Mouse (Mus musculus): ENCODE results near the gene Tprkb. TPM values are rescaled to one million over a fixed set of nuclear protein-coding genes. Genes with fewer than 3 reads are reported as not detected.
"Not testable (repeated sequence)": the region's sequence is repeated elsewhere in the genome, so short reads cannot be mapped to it uniquely, and the experiment has no call there.

The Tprkb gene
- polyA plus RNA-seq, 1 experiment from 2014 or later, result 61.3 TPM

DNA sequence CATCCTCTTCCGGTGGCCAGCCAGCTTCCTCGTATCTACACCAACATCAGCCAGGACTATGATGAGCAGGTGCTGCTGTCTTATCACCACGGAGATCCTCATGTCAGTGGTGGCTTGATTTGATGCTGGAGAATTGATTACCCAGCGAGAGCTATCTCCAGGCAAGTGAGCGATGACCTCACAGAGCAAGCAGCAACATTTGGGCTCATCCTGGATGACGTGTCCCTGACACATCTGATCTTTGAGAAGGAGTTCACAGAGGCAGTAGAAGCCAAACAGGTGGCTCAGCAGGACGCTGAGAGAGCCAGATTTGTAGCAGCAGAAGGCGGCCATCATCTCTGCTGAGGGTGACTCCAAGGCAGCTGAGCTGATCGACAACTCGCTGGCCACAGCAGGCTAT lies 27.0 kb downstream of the Tprkb start:
- WGBS, result 70% methylated on average over 10 of the region's 10 CpGs
- Histone ChIP-seq H3K9me3 (ENCODE audit: control insufficient read depth) (no peaks in the 10 kb centered on the region), H3K27ac (ENCODE audit: low read depth, low read length) (no peak overlapping the region), H3K27me3 (replicated peaks; ENCODE audit: control insufficient read depth, insufficient read depth, low read length) (no peaks in the 10 kb centered on the region), H3K9ac (ENCODE audit: low read depth, low read length) (no peak overlapping the region), H3K36me3 (ENCODE audit: control insufficient read depth, insufficient read depth) (peaks cover 11% of the 10 kb centered on the region), H3K4me3 (ENCODE audit: low read depth, low read length) (no peak overlapping the region), H3K4me2 (replicated peaks; ENCODE audit: low read depth) (no peak overlapping the region), H3K4me1 (replicated peaks; ENCODE audit: control insufficient read depth, insufficient read depth, low read length) (0 out of 2 replicates have a peak, but pooled peaks cover 8% of the 10 kb centered on the region)
- TF ChIP-seq CTCF (IDR thresholded peaks at IDR 0.05; ENCODE audit: low read depth), result no peak
- ATAC-seq, result no peak

DNA sequence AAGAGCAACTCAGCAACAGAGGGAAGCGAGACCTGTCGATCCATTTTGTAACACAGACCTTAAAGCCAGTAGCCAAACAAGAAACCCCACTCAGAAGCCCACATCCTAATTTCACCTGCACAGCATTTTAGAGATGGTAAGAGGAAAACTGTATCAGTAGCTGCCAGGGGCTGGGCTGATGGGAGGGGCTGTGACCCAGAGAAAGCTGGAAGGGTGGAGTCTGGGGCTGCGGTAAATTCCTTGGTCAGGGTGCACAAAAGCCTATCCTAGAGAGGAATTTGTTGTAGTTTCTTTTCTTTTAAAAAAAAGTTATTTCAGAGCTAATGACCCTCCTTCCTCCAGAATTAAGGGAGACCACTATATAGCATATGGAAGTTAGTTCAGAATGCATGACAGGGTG lies 30.8 kb downstream of the Tprkb start:
- Histone ChIP-seq H3K36me3 (ENCODE audit: control insufficient read depth, insufficient read depth) (peaks cover 47% of the 10 kb centered on the region), H3K9me3 (ENCODE audit: control insufficient read depth) (no peaks in the 10 kb centered on the region), H3K4me3 (ENCODE audit: low read depth, low read length) (no peak overlapping the region), H3K9ac (ENCODE audit: low read depth, low read length) (no peak overlapping the region), H3K4me2 (replicated peaks; ENCODE audit: low read depth) (no peak overlapping the region), H3K4me1 (replicated peaks; ENCODE audit: control insufficient read depth, insufficient read depth, low read length) (0 out of 2 replicates have a peak, but pooled peaks cover under 1% of the 10 kb centered on the region), H3K27ac (ENCODE audit: low read depth, low read length) (no peak overlapping the region), H3K27me3 (replicated peaks; ENCODE audit: control insufficient read depth, insufficient read depth, low read length) (no peaks in the 10 kb centered on the region)
- TF ChIP-seq CTCF (IDR thresholded peaks at IDR 0.05; ENCODE audit: low read depth), result no peak
- 89% methylated on average over 3 of the region's 3 CpGs for WGBS
- no peak for ATAC-seq

DNA sequence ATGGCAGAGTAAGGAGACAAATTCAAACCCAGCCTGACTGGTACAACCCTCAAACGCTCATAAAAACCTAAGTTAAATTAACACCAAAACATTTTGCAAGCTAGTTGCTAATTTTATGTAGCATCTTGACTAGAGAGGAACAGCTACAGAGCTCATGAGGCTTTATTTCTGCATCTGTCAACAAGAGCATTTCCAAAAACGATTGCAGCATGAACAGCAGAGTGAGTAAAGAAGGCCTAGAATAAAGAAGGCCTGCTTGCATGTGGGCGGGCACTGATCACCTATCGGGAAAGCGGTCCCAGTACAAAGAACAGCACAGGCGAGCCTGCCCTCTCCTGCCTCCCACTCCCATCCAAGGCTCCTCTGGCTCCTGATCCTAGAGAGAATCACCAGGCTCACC lies 36.9 kb downstream of the Tprkb start:
- H3K4me1 ChIP-seq (replicated peaks; ENCODE audit: control insufficient read depth, insufficient read depth, low read length), result no peaks in the 10 kb centered on the region
- 87% methylated on average over 6 of the region's 6 CpGs for WGBS

DNA sequence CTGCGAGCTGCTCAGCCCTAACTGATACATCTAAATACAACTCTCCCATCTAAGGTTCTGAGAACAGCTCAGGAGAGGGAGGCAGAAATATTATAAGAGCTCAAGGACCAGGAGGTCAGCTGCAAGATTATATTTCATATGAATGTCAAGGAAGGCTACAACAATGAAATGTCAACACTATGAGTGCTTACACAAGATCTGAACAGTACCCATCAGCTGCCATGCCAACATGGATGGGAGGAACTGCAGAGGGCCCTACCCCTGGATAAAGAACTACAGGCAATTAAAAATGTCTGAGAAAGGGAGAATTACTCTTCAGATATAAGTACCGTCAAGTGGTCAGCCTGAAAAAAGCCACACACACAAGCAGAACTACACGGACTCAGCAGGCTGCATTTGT lies 45.9 kb downstream of the Tprkb start:
- no peak overlapping the region for H3K9ac ChIP-seq (ENCODE audit: low read depth, low read length)
- no peak overlapping the region for H3K4me3 ChIP-seq (ENCODE audit: low read depth, low read length)
- H3K4me1 ChIP-seq (replicated peaks; ENCODE audit: control insufficient read depth, insufficient read depth, low read length), result peaks cover 5% of the 10 kb centered on the region; the same call in 1 of the 2 replicates
- no peaks in the 10 kb centered on the region for H3K27me3 ChIP-seq (replicated peaks; ENCODE audit: control insufficient read depth, insufficient read depth, low read length)
- WGBS, result 66% methylated on average over 3 of the region's 3 CpGs
- peaks cover 43% of the 10 kb centered on the region for H3K36me3 ChIP-seq (ENCODE audit: control insufficient read depth, insufficient read depth)
- no peak for ATAC-seq
- H3K4me2 ChIP-seq (replicated peaks; ENCODE audit: low read depth), result no peak overlapping the region
- H3K27ac ChIP-seq (ENCODE audit: low read depth, low read length), result no peak overlapping the region
- TF ChIP-seq CTCF (IDR thresholded peaks at IDR 0.05; ENCODE audit: low read depth), result no peak
- no peaks in the 10 kb centered on the region for H3K9me3 ChIP-seq (ENCODE audit: control insufficient read depth)

More for the DNA sequence above, 36.9 kb downstream of the Tprkb start:
- TF ChIP-seq CTCF (IDR thresholded peaks at IDR 0.05; ENCODE audit: low read depth), result no peak
- no peaks in the 10 kb centered on the region for H3K9me3 ChIP-seq (ENCODE audit: control insufficient read depth)
- no peak overlapping the region for H3K4me3 ChIP-seq (ENCODE audit: low read depth, low read length)
- H3K27me3 ChIP-seq (replicated peaks; ENCODE audit: control insufficient read depth, insufficient read depth, low read length), result no peaks in the 10 kb centered on the region
- no peak overlapping the region for H3K9ac ChIP-seq (ENCODE audit: low read depth, low read length)
- no peak overlapping the region for H3K4me2 ChIP-seq (replicated peaks; ENCODE audit: low read depth)
- H3K27ac ChIP-seq (ENCODE audit: low read depth, low read length), result no peak overlapping the region
- no peak for ATAC-seq
- peaks cover 87% of the 10 kb centered on the region for H3K36me3 ChIP-seq (ENCODE audit: control insufficient read depth, insufficient read depth)

DNA sequence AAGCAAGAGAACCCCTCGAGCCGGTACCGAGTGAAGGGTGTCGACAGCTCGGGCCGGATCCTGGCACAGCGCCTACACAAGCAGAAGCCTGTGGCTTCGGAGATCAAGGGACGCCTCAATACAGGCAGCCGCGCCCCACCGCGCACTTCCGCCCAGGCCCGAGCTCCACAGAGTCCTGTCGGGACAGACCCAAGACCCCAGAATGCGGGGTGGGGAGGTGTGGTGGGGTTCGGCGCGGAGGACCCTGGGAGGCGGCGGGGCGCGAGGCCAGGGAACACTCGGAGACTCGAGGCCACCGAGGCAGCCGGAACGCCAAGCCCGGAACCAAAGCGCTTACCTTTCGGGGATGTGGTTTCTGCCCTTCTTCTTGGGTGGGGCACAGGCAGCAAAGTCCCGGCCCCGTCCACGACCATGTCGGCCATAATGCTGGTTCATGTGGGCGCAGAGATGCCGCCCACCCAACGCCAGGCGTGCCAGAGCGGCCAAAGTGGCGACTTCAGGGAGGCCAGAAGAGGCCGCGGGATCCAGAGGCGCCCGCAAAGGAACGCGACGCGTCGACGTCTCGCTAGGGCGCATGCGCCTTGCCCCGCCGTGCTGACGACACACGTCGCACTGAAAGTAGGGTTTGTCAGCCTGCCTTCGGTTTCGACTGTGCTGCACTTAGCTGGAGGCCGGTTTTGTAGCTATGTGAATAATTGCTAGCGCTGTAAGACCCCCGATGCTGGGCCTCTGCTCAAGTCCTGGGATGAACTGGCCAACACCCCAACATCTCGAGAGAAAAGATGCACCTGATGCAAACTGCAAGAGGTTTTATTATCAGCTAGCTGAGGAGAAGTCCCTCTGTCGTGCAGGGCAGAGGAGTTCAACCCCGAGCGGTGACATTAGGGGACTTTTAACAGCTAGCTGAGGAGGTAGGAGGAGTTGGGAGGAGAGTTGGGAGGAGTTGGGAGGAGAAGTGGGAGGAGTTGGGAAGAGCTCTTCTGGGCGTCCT lies 49.7 kb downstream of the Tprkb start, which contains the start of gene Dusp11:
Gene Dusp11, minus strand, starts transcription at position 567 of the 991 bp plus-strand sequence.
- ATAC-seq, result peak; percentile 97
- Histone ChIP-seq H3K36me3 (ENCODE audit: control insufficient read depth, insufficient read depth) (peaks cover 13% of the 10 kb centered on the region), H3K4me2 (replicated peaks; ENCODE audit: low read depth) (peak within 1 kb of the TSS; percentile 70), H3K27me3 (replicated peaks; ENCODE audit: control insufficient read depth, insufficient read depth, low read length) (no peaks in the 10 kb centered on the region), H3K4me3 (ENCODE audit: low read depth, low read length) (peak within 1 kb of the TSS; percentile 90), H3K27ac (ENCODE audit: low read depth, low read length) (peak within 1 kb of the TSS; percentile 99), H3K9ac (ENCODE audit: low read depth, low read length) (peak within 1 kb of the TSS; percentile 94), H3K4me1 (replicated peaks; ENCODE audit: control insufficient read depth, insufficient read depth, low read length) (peaks cover 5% of the 10 kb centered on the region; the same call in 1 of the 2 replicates), H3K9me3 (ENCODE audit: control insufficient read depth) (no peaks in the 10 kb centered on the region)
- peak; percentile 18; the same call in 1 of the 2 replicates for TF ChIP-seq CTCF (IDR thresholded peaks at IDR 0.05; ENCODE audit: low read depth)
- under 1% methylated on average over 69 of the region's 70 CpGs for WGBS

DNA sequence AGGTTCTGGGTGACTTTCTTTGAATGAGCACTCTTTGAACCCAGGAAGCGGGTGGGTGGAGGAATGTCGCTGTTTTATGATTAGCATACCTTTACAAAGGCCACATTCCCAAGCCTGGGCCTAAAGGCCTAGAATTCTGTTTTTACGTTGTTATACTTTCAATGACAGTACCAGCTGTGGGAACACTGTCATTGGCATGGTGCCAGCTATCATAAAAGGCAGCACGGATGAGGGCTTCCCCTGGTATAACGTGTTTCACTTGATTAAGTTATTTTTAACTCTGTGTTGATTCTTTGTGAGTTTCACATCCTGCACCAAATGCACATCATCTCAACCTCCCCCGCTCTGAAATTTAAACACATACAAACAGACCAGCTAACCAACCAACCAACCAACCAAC lies 54.4 kb downstream of the Tprkb start:
- H3K4me3 ChIP-seq (ENCODE audit: low read depth, low read length); H3K9me3 ChIP-seq (ENCODE audit: control insufficient read depth); H3K36me3 ChIP-seq (ENCODE audit: control insufficient read depth, insufficient read depth); H3K9ac ChIP-seq (ENCODE audit: low read depth, low read length); H3K4me2 ChIP-seq (replicated peaks; ENCODE audit: low read depth); H3K27ac ChIP-seq (ENCODE audit: low read depth, low read length); H3K4me1 ChIP-seq (replicated peaks; ENCODE audit: control insufficient read depth, insufficient read depth, low read length); ATAC-seq; H3K27me3 ChIP-seq (replicated peaks; ENCODE audit: control insufficient read depth, insufficient read depth, low read length): not testable (repeated sequence)
- 21% methylated on average over 4 of the region's 6 CpGs for WGBS
